Mouse (Mus musculus): ENCODE measurements around the gene Nav2.
A peak's percentile ranks its signal among the peaks of the same experiment; 100 is the strongest.

Nav2 gene

DNA sequence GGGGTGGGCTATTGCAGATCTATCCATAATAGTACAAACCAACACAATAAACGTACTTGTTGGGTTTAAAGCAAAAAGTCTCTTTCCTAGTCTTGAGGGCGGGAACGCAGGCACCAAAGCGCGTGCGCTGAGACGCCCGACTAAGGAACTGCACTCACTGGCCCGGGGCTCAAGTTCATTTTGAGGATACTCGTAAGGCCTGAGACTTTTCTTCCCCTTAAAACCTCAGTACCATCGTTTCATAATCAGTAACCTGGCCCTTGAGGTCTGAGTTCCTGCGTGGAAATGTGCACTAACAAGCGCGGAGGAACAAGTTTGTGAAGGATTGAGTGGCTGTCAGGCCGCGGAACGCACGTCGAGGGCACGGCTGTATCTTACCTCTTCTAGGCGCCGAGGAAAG is 727.5 kb downstream of the Nav2 start:
- Histone ChIP-seq H3K4me1 (replicated peaks; ENCODE audit: low read depth, low read length) (peaks cover 79% of the 10 kb centered on the region), H3K27me3 (ENCODE audit: insufficient read depth, low read length) (peaks cover 97% of the 10 kb centered on the region), H3K4me3 (replicated peaks; ENCODE audit: low read length) (peak overlapping the region; percentile 45), H3K36me3 (ENCODE audit: insufficient read depth, low read length) (no peaks in the 10 kb centered on the region), H3K9me3 (ENCODE audit: low read length) (no peaks in the 10 kb centered on the region)
- no peak for TF ChIP-seq CTCF (conservative IDR thresholded peaks at IDR 0.05; ENCODE audit: low read length)
- no peak for TF ChIP-seq NANOG (IDR thresholded peaks at IDR 0.05; ENCODE audit: borderline replicate concordance, low read length)

DNA sequence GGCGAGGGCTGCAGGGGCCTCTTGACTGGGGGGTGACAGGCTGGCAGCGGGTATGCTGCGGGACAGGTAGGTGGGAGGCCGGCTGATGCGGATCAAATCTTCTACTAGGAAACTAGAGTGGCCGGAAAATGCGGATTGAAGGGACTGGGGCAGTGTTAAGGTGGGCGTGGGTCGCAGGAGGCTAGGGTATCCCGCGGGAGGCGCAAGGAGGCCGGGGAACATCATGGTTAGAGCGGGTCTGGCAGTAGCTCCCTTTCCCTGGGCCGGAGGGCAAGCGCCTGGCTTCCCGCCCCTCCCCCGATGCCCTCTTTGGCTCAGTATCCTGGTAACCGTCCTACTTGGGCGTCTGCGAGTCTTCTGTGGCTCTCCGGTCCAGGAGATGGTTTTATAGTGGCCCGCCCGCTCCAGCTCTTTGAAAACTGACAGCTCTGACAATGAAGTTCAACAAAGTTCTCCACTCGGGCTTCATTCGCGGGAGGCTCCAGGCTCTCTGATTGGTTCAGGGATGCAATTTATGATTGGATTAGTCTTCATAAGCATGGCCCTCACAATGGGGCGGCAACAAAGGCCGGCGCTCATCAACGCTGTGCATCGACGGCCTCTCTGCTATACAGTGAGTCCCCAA is 728.1 kb downstream of the Nav2 start, which contains the start of gene Dbx1:
Gene Dbx1 (minus strand): TSS at position 359 of the 625 bp plus-strand sequence.
- TF ChIP-seq POU5F1 (IDR thresholded peaks at IDR 0.05; ENCODE audit: borderline replicate concordance, low read length) (no peak), NANOG (IDR thresholded peaks at IDR 0.05; ENCODE audit: borderline replicate concordance, low read length) (no peak), CTCF (conservative IDR thresholded peaks at IDR 0.05; ENCODE audit: low read length) (no peak)
- peaks cover 79% of the 10 kb centered on the region for H3K4me1 ChIP-seq (replicated peaks; ENCODE audit: low read depth, low read length)
- peak within 1 kb of the TSS; percentile 45 for H3K4me3 ChIP-seq (replicated peaks; ENCODE audit: low read length)
- H3K9me3 ChIP-seq (ENCODE audit: low read length) = no peaks in the 10 kb centered on the region
- peaks cover 94% of the 10 kb centered on the region for H3K27me3 ChIP-seq (ENCODE audit: insufficient read depth, low read length)
- H3K36me3 ChIP-seq (ENCODE audit: insufficient read depth, low read length) = no peaks in the 10 kb centered on the region

DNA sequence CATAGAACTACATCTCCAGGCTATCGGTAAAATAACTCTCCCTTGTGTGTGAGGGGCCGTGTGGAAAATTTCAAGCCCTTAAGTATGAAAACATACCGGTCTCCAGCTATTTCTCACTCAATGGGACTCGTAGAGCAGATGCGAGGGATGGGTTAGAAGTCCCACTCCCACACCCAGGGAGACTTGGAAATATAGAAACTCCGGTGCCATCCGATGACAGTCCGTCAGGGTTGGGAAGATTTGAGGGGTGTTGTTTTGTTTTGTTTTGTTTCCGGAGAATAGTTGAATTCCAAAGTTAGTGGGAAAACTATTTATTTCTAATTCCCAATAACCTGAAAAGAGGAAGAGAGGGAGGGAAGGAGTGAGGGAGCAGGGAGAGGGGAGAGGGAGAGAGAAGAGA is 728.8 kb downstream of the Nav2 start:
- TF ChIP-seq CTCF (conservative IDR thresholded peaks at IDR 0.05; ENCODE audit: low read length) (no peak), NANOG (IDR thresholded peaks at IDR 0.05; ENCODE audit: borderline replicate concordance, low read length) (no peak), POU5F1 (IDR thresholded peaks at IDR 0.05; ENCODE audit: borderline replicate concordance, low read length) (no peak)
- Histone ChIP-seq H3K4me1 (replicated peaks; ENCODE audit: low read depth, low read length) (peaks cover 74% of the 10 kb centered on the region), H3K4me3 (replicated peaks; ENCODE audit: low read length) (no peak overlapping the region), H3K36me3 (ENCODE audit: insufficient read depth, low read length) (no peaks in the 10 kb centered on the region), H3K9me3 (ENCODE audit: low read length) (no peaks in the 10 kb centered on the region), H3K27me3 (ENCODE audit: insufficient read depth, low read length) (peaks cover 93% of the 10 kb centered on the region)

DNA sequence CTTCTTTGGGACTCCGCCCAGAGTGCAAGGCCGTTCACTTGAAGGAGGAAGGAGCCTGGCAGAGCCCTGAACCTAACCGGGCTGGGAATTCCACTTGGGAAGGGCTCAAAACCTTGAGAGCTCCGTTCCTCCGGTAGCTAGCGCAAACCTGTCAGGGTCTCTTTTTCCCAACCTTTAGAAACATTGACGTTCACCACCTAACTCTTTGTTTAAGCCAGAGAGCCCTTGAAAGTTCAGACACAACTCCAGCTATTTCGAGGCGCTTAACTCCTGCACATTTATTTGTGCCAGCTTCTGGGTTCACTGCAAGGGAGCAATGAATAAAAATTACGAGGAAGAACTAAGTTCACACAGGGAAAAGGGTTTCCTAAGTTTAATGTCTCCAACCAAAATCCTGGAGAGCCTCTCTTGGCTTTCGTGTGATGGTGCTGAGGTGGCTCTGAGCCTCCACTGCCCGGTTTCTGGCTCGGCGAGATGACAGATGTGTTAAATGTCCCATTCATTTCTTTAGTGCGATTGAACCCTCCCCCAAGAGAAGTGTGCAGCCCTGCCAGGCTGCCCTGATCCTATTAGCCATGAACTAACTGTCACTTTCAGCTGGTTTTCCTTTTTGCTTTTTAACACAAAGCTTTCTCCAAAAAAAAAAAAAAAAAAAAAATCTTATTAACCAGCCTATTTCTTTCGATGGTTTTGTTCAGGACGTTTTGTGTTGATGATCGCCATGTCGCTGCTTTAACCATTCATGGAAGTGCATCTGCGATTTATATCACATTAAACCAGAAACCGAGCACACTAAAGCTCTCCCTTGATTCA is 729.5 kb downstream of the Nav2 start:
- Histone ChIP-seq H3K27me3 (ENCODE audit: insufficient read depth, low read length) (peaks cover 88% of the 10 kb centered on the region), H3K4me3 (replicated peaks; ENCODE audit: low read length) (no peak overlapping the region), H3K9me3 (ENCODE audit: low read length) (no peaks in the 10 kb centered on the region), H3K4me1 (replicated peaks; ENCODE audit: low read depth, low read length) (peaks cover 67% of the 10 kb centered on the region), H3K36me3 (ENCODE audit: insufficient read depth, low read length) (no peaks in the 10 kb centered on the region)
- TF ChIP-seq POU5F1 (IDR thresholded peaks at IDR 0.05; ENCODE audit: borderline replicate concordance, low read length) (no peak), CTCF (conservative IDR thresholded peaks at IDR 0.05; ENCODE audit: low read length) (no peak), NANOG (IDR thresholded peaks at IDR 0.05; ENCODE audit: borderline replicate concordance, low read length) (no peak)

DNA sequence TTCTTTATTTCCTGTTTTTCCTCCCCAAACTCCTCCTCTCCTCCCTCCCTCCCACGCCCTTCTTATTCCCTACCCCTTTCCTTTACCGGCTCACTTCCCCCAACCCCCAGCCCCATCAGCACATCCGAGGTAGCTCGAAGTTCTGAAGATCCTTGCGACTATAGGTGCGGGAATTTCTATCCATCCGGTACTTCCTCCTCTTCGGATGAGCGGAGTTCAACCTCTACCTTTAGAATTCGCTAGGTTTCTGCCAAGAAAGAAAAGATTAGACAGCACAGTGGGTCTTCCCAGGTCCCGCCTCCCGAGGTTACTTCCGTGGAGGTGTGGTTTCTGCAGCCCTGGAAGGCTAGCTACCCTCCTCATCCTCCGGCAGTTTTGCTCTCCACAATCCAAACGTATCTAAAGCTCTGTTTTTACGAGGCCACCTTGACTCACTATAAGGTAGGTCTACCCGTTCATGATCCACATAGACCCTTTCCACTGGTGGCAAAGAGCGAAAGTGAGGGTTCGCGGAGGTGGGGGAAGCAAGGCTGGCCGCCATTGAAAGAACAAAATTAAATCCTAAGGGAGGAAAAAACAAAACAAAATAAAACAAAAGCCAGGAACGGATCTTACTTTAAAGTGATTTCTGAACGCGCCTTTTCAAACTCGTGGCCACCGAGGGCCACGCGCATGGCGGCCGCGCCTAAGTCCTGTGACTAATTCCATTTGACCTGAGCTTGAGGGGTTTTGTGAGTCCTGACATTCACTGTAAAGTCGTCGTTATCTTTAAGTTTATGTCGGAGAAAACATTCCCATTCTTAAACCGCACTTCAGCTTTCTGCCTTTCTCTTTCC is 730.6 kb downstream of the Nav2 start:
- no peaks in the 10 kb centered on the region for H3K9me3 ChIP-seq (ENCODE audit: low read length)
- TF ChIP-seq CTCF (conservative IDR thresholded peaks at IDR 0.05; ENCODE audit: low read length) = no peak
- TF ChIP-seq NANOG (IDR thresholded peaks at IDR 0.05; ENCODE audit: borderline replicate concordance, low read length) = no peak
- no peak for TF ChIP-seq POU5F1 (IDR thresholded peaks at IDR 0.05; ENCODE audit: borderline replicate concordance, low read length)
- peaks cover 56% of the 10 kb centered on the region for H3K4me1 ChIP-seq (replicated peaks; ENCODE audit: low read depth, low read length)
- peak overlapping the region; percentile 66 for H3K4me3 ChIP-seq (replicated peaks; ENCODE audit: low read length)
- H3K36me3 ChIP-seq (ENCODE audit: insufficient read depth, low read length) = no peaks in the 10 kb centered on the region
- H3K27me3 ChIP-seq (ENCODE audit: insufficient read depth, low read length) = peaks cover 80% of the 10 kb centered on the region

DNA sequence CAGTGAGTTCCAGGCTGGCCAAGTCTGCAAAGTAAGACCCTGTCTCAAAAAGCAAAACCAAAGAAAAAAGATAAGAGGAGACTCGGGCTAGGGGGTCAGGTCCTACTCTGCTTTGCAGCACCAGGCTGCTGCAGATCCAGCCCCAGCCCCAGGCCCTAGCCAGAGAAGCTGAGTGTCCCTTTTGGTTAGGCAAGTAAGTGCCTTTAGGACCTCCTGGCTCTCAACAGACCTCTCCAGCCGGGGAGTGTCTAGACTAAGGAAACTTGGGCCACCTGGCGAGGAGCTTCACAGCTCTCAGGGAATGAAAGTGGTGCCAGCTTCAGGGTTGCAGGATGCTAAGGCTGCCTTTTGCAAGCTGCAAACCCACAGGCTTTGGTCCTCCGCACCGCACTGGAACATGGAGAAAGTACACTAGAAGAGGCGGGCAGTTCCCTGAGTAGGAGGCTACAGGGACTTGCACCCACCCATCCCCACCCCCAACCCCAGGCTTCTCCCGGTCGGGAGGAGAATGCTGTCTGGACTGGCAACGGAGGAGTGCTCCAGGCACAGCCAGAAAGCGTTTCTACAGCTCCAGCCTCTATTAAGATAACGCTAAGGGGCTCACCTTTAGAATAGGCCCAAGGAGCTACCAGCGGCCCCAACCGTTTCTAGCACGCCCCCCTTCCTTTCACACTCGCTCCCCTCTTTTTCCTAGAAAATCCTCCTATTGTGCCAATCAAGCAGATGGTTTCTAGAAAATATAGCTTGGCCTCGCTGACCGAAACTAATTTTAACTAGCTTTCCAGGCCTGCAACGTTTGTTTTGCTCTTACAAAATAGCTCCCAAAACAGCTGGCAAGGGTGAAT is 731.6 kb downstream of the Nav2 start:
- Histone ChIP-seq H3K4me3 (replicated peaks; ENCODE audit: low read length) (peak overlapping the region; percentile 66; the same call in 1 of the 2 replicates), H3K27me3 (ENCODE audit: insufficient read depth, low read length) (peaks cover 71% of the 10 kb centered on the region), H3K36me3 (ENCODE audit: insufficient read depth, low read length) (no peaks in the 10 kb centered on the region), H3K9me3 (ENCODE audit: low read length) (peaks cover 3% of the 10 kb centered on the region; the same call in 1 of the 2 replicates), H3K4me1 (replicated peaks; ENCODE audit: low read depth, low read length) (peaks cover 47% of the 10 kb centered on the region)
- TF ChIP-seq NANOG (IDR thresholded peaks at IDR 0.05; ENCODE audit: borderline replicate concordance, low read length) = no peak
- TF ChIP-seq POU5F1 (IDR thresholded peaks at IDR 0.05; ENCODE audit: borderline replicate concordance, low read length) = no peak
- no peak for TF ChIP-seq CTCF (conservative IDR thresholded peaks at IDR 0.05; ENCODE audit: low read length)

DNA sequence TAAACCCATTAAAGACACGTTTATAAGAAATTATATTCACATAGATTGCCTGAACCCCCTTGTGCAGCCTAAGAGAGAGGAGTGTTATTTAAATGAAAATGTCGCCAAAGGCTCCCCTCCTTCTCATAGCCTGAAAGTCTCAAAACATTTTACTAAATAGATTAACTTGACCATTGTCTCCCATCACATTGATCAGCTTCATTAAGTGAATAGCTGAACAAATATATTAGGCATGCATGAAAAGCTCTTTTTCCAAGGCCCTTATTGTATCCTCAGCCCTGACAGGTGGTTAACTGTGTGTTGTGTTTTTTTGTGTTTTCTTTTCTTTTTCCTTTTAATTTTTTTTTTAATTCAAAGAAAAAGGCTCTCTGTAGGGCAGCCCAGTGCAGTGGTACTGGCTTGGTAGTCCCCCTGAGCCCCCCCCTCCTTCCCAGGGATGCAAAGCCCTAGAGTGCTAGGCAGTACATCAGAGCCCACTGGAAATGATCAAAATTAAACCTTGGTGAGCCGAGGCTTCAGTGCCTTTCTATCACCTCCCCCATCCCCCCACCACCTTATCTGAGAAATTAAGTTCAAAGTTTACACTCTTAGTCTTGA is 732.3 kb downstream of the Nav2 start:
- H3K36me3 ChIP-seq (ENCODE audit: insufficient read depth, low read length) = no peaks in the 10 kb centered on the region
- no peak for TF ChIP-seq CTCF (conservative IDR thresholded peaks at IDR 0.05; ENCODE audit: low read length)
- no peak for TF ChIP-seq POU5F1 (IDR thresholded peaks at IDR 0.05; ENCODE audit: borderline replicate concordance, low read length)
- no peak for TF ChIP-seq NANOG (IDR thresholded peaks at IDR 0.05; ENCODE audit: borderline replicate concordance, low read length)
- H3K4me3 ChIP-seq (replicated peaks; ENCODE audit: low read length) = no peak overlapping the region
- H3K27me3 ChIP-seq (ENCODE audit: insufficient read depth, low read length) = peaks cover 63% of the 10 kb centered on the region
- peaks cover 5% of the 10 kb centered on the region; the same call in 1 of the 2 replicates for H3K9me3 ChIP-seq (ENCODE audit: low read length)
- H3K4me1 ChIP-seq (replicated peaks; ENCODE audit: low read depth, low read length) = peaks cover 42% of the 10 kb centered on the region

Data from E14TG2a.4 (cell line).